Mouse (Mus musculus) adrenal gland, adult 2 months (tissue): Measurements from ENCODE around the gene Ugcg. TPM values are rescaled to one million over a fixed set of nuclear protein-coding genes. Genes with fewer than 3 reads are reported as not detected.

Source experiments
- DNase-seq: peaks from one replicate; pipeline ENCODE4 v3.0.0; 2021
- polyA plus RNA-seq: library from polyadenylated mRNA; depleted of rRNA; stranded (reverse); fragments of >200 nt; gene quantifications from 2 replicates; pipeline ENCODE4 v1.2.3, GENCODE M21; 2012
- total RNA-seq, 2 experiments: library from RNA; stranded (reverse); gene quantifications; 2 replicates each; pipeline ENCODE4 v1.2.3; 2021

Ugcg gene
- total and polyA plus RNA-seq, 3 experiments = 26.5 to 49.9 (median 44.3) TPM

- DNase-seq = no peak
Observed at GRCm38 (mm10) chr4:59227047-59227446, 38.0 kb downstream of the Ugcg start.

- DNase-seq = no peak
Observed at GRCm38 (mm10) chr4:59228951-59229350, 39.9 kb downstream of the Ugcg start.

- DNase-seq = no peak
Observed at GRCm38 (mm10) chr4:59231266-59232055, 42.4 kb downstream of the Ugcg start.

- no peak for DNase-seq
Observed at GRCm38 (mm10) chr4:59234014-59234413, 45.0 kb downstream of the Ugcg start.

GRCm38 (mm10) chr4:59234451-59235216 lies 45.6 kb downstream of the Ugcg start:
- DNase-seq = no peak

- no peak for DNase-seq
Observed at GRCm38 (mm10) chr4:59236362-59236761, 47.3 kb downstream of the Ugcg start.

- DNase-seq = peak; percentile 41
Observed at GRCm38 (mm10) chr4:59238641-59239311, 49.7 kb downstream of the Ugcg start.

- peak; percentile 56 for DNase-seq
Observed at GRCm38 (mm10) chr4:59239312-59239728, 50.3 kb downstream of the Ugcg start.

- DNase-seq = no peak
Observed at GRCm38 (mm10) chr4:59240160-59240559, 51.1 kb downstream of the Ugcg start.

- no peak for DNase-seq
Observed at GRCm38 (mm10) chr4:59241096-59241495, 52.0 kb downstream of the Ugcg start.

- DNase-seq = no peak
Observed at GRCm38 (mm10) chr4:59242221-59242620, 53.2 kb downstream of the Ugcg start.

- no peak for DNase-seq
Observed at GRCm38 (mm10) chr4:59243802-59244493, 54.9 kb downstream of the Ugcg start.

GRCm38 (mm10) chr4:59244791-59245555 lies 55.9 kb downstream of the Ugcg start:
- no peak for DNase-seq

GRCm38 (mm10) chr4:59245776-59246175 lies 56.7 kb downstream of the Ugcg start:
- DNase-seq = no peak

- DNase-seq = no peak
Observed at GRCm38 (mm10) chr4:59247545-59247944, 58.5 kb downstream of the Ugcg start.

- DNase-seq = no peak
Observed at GRCm38 (mm10) chr4:59248035-59248434, 59.0 kb downstream of the Ugcg start.

- no peak for DNase-seq
Observed at GRCm38 (mm10) chr4:59252386-59253054, 63.5 kb downstream of the Ugcg start.

- no peak for DNase-seq
Observed at GRCm38 (mm10) chr4:59253055-59253434, 64.0 kb downstream of the Ugcg start.

GRCm38 (mm10) chr4:59254397-59254796 lies 65.3 kb downstream of the Ugcg start:
- DNase-seq = no peak

GRCm38 (mm10) chr4:59255988-59256387 lies 66.9 kb downstream of the Ugcg start:
- no peak for DNase-seq

- DNase-seq = no peak
Observed at GRCm38 (mm10) chr4:59257866-59258265, 68.8 kb downstream of the Ugcg start.
